Mouse (Mus musculus) hindbrain, postnatal 0 days (tissue): ENCODE data around the gene Cabin1. TPM values are rescaled to one million over a fixed set of nuclear protein-coding genes. Genes with fewer than 3 reads are reported as not detected.

Experiments
- ATAC-seq: fragments of 200-750 bp; cut with Nextera tagmentation; 2 replicates; pipeline ENCODE4 v1.8.0; 2017; ENCODE audit warnings: mild to moderate bottlenecking, moderate TSS enrichment, moderate library complexity
- DNase-seq: peaks from one replicate; pipeline ENCODE4 v3.0.0-alpha.2; 2015; ENCODE audit warnings: low spot score
- H3K27ac ChIP-seq: fragments of 300-500 bp; sonication (generic); 2 replicates; pipeline ENCODE4 v1.5.1; 2014; ENCODE audit warnings: mild to moderate bottlenecking
- H3K27me3 ChIP-seq: fragments of 300-500 bp; sonication (generic); 2 replicates; pipeline ENCODE4 v1.6.1; 2014; ENCODE audit warnings: low read length, mixed read lengths; ENCODE audit not compliant: insufficient read depth
- H3K36me3 ChIP-seq: fragments of 300-500 bp; sonication (generic); 2 replicates; pipeline ENCODE4 v1.6.1; 2014; ENCODE audit warnings: low read length, mixed read lengths; ENCODE audit not compliant: insufficient read depth
- H3K4me1 ChIP-seq: fragments of 300-500 bp; sonication (generic); 2 replicates; pipeline ENCODE4 v1.6.1; 2014; ENCODE audit warnings: antibody characterized with exemption, low read length, mixed read lengths; ENCODE audit not compliant: insufficient read depth
- H3K4me2 ChIP-seq: fragments of 300-500 bp; sonication (generic); 2 replicates; pipeline ENCODE4 v1.6.1; 2014; ENCODE audit warnings: low read depth, mild to moderate bottlenecking, low read length, moderate library complexity, mixed read lengths
- H3K4me3 ChIP-seq: fragments of 300-500 bp; sonication (generic); 2 replicates; pipeline ENCODE4 v1.5.1; 2014; ENCODE audit warnings: low read length
- H3K9ac ChIP-seq: fragments of 300-500 bp; sonication (generic); replicated peaks from 2 replicates; pipeline ENCODE4 v1.6.1; 2014; ENCODE audit warnings: mild to moderate bottlenecking, low read length, moderate library complexity, mixed read lengths
- H3K9me3 ChIP-seq: fragments of 300-500 bp; sonication (generic); 2 replicates; pipeline ENCODE4 v1.6.1; 2016; ENCODE audit warnings: low read length, mixed read lengths
- CTCF ChIP-seq: IDR thresholded peaks from 2 replicates; pipeline ENCODE4 v1.5.1; 2016; ENCODE audit warnings: antibody characterized with exemption, control low read depth, low read depth
- WGBS: fragments of 180-500 bp; shearing (Covaris S2); extraction: QIAGEN DNeasy Blood & Tissue Kit; methylation state at CpG from one replicate; pipeline ENCODE4 v1.1.7; 2014; 5-methylcytosine and 5-hydroxymethylcytosine counted together
- polyA plus RNA-seq: library from polyadenylated mRNA; unstranded; fragments of >200 nt; fragmentation: Nextera tagmentation; extraction: Ambion mirVana; gene quantifications from 2 replicates; pipeline ENCODE4 v1.2.1, GENCODE M21; 2015
- total RNA-seq: library from RNA; depleted of rRNA; stranded (reverse); fragments of >200 nt; gene quantifications from 2 replicates; pipeline ENCODE4 v1.2.3, GENCODE M21; 2014

Gene Cabin1
- total and polyA plus RNA-seq, 2 experiments from 2014 or later = 33.6 to 92.9 TPM

GRCm38 (mm10) chr10:75642436-75642835 lies 121.7 kb downstream of the Cabin1 start:
- no peak overlapping the region for H3K4me2 ChIP-seq
- ATAC-seq (no peak), DNase-seq (no peak)
- H3K4me3 ChIP-seq = no peak overlapping the region
- H3K9me3 ChIP-seq = no peaks in the 10 kb centered on the region
- no peaks in the 10 kb centered on the region for H3K27me3 ChIP-seq
- no peak overlapping the region for H3K9ac ChIP-seq
- no peak overlapping the region for H3K27ac ChIP-seq
- TF ChIP-seq CTCF = no peak
- H3K4me1 ChIP-seq = peaks cover 13% of the 10 kb centered on the region; the same call in 1 of the 2 replicates
- no peaks in the 10 kb centered on the region; the same call in 1 of the 2 replicates for H3K36me3 ChIP-seq
- WGBS = 71% methylated on average over 9 of the region's 9 CpGs

DNA sequence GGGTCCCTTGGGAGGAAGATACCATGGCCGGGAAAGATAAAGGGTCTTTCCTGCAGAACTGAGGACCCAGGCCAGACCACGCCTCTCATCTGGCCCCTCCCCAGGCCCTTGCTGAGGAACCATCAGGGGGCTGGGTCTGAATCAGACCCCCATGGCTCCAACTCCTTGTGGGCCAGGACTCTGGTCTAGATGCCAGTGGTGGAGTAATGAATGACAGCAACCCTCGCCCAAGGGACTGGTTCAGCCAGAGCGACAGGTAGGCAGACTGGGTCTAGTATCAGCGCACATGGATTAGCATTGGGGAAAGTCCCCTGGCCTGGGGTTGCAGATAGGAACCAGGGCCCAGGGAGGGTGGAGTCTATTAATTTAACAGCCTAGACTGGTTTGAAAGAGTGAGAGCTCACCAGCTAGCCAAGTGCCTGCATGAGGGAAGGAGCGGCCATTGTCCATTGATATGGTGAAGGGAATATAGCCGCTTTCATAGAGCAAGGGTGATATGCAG lies 122.4 kb downstream of the Cabin1 start:
- TF ChIP-seq CTCF = no peak
- no peak overlapping the region for H3K4me2 ChIP-seq
- DNase-seq (no peak), ATAC-seq (no peak)
- H3K36me3 ChIP-seq = no peaks in the 10 kb centered on the region; the same call in 1 of the 2 replicates
- no peak overlapping the region for H3K4me3 ChIP-seq
- no peak overlapping the region for H3K27ac ChIP-seq
- no peaks in the 10 kb centered on the region for H3K27me3 ChIP-seq
- WGBS = 94% methylated on average over 7 of the region's 7 CpGs
- no peak overlapping the region for H3K9ac ChIP-seq
- peaks cover 9% of the 10 kb centered on the region; the same call in 1 of the 2 replicates for H3K4me1 ChIP-seq
- H3K9me3 ChIP-seq = no peaks in the 10 kb centered on the region

GRCm38 (mm10) chr10:75637711-75638110 lies 126.4 kb downstream of the Cabin1 start:
- DNase-seq (no peak), ATAC-seq (no peak)
- H3K36me3 ChIP-seq = no peaks in the 10 kb centered on the region
- WGBS = 89% methylated on average over 11 of the region's 11 CpGs
- TF ChIP-seq CTCF = no peak
- H3K27me3 ChIP-seq = no peaks in the 10 kb centered on the region
- H3K27ac ChIP-seq = no peak overlapping the region
- H3K4me1 ChIP-seq = no peaks in the 10 kb centered on the region; the same call in none of the 2 replicates
- no peaks in the 10 kb centered on the region for H3K9me3 ChIP-seq
- H3K4me3 ChIP-seq = no peak overlapping the region
- H3K9ac ChIP-seq = no peak overlapping the region
- no peak overlapping the region for H3K4me2 ChIP-seq

GRCm38 (mm10) chr10:75636084-75636786 lies 127.9 kb downstream of the Cabin1 start:
- 91% methylated on average over 11 of the region's 12 CpGs for WGBS
- H3K36me3 ChIP-seq = no peaks in the 10 kb centered on the region

GRCm38 (mm10) chr10:75635693-75636055 lies 128.5 kb downstream of the Cabin1 start:
- peak; percentile 86 for TF ChIP-seq CTCF
- DNase-seq (peak; percentile 83), ATAC-seq (peak; percentile 36)
- 5% methylated on average over 9 of the region's 9 CpGs for WGBS
- Histone ChIP-seq H3K27me3 (no peaks in the 10 kb centered on the region), H3K9me3 (no peaks in the 10 kb centered on the region), H3K4me2 (no peak overlapping the region), H3K36me3 (no peaks in the 10 kb centered on the region), H3K4me1 (no peaks in the 10 kb centered on the region; the same call in none of the 2 replicates), H3K4me3 (no peak overlapping the region), H3K27ac (no peak overlapping the region), H3K9ac (no peak overlapping the region)

More at GRCm38 (mm10) chr10:75636084-75636786, 127.9 kb downstream of the Cabin1 start:
- no peaks in the 10 kb centered on the region for H3K9me3 ChIP-seq
- no peaks in the 10 kb centered on the region for H3K27me3 ChIP-seq
- no peak for TF ChIP-seq CTCF
- no peak overlapping the region for H3K4me3 ChIP-seq
- DNase-seq (no peak), ATAC-seq (no peak)
- H3K27ac ChIP-seq = no peak overlapping the region
- no peak overlapping the region for H3K4me2 ChIP-seq
- no peak overlapping the region for H3K9ac ChIP-seq
- H3K4me1 ChIP-seq = no peaks in the 10 kb centered on the region; the same call in none of the 2 replicates

DNA sequence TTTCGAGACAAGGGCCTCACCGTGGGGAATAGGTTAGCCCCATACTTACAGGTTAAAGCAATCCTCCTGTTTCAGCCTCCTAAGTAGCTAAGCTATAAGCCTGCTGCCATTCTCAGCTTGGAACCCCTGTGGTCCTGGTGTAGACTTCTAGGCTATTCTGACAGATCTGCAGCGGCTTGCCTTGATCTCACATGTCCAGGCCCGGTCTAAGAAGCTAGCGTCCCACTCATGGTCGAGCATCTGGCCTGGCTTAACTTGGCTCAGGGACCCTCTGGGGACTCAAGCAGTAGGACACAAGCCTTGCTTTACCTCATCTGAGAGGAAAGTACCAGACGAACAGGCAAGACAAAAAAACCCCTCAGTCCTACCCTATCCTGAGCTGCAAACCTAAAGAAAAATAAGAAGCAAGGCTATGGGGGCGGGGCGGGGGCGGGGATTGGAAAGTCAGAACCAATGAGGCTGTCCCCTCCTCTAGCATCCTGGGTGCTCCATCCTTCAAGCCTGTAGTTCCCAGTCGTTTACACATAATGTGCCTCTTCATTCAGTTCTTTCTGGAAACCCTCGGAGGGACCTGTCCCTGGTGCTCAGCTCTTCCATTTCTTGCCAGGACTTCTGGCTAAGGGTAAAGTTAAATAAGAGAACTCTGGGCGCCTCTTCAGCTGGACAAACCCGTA lies 129.0 kb downstream of the Cabin1 start:
- no peaks in the 10 kb centered on the region for H3K27me3 ChIP-seq
- DNase-seq (no peak), ATAC-seq (no peak; the same call in 1 of the 2 replicates)
- no peak overlapping the region for H3K4me3 ChIP-seq
- H3K9ac ChIP-seq = no peak overlapping the region
- WGBS = 71% methylated on average over 14 of the region's 14 CpGs
- no peak for TF ChIP-seq CTCF
- H3K27ac ChIP-seq = no peak overlapping the region
- no peaks in the 10 kb centered on the region for H3K36me3 ChIP-seq
- no peaks in the 10 kb centered on the region for H3K9me3 ChIP-seq
- no peaks in the 10 kb centered on the region; the same call in none of the 2 replicates for H3K4me1 ChIP-seq
- H3K4me2 ChIP-seq = no peak overlapping the region
